Mouse (Mus musculus) thymus, adult 2 months (tissue): ENCODE data around the gene Zfp786.

ENCODE experiments used
- CTCF ChIP-seq: fragments of 200-500 bp; IDR thresholded peaks from 2 replicates; pipeline ENCODE4 v1.5.1; 2012; ENCODE audit warnings: mild to moderate bottlenecking, control low read depth, low read length, moderate library complexity, borderline replicate concordance; ENCODE audit not compliant: control insufficient read depth, poor library complexity, insufficient read depth; ENCODE audit errors: extremely low read depth
- POLR2A ChIP-seq: fragments of 200-500 bp; IDR thresholded peaks from 2 replicates; pipeline ENCODE4 v1.6.1; 2012; ENCODE audit warnings: mild to moderate bottlenecking, low read length, control low read depth, moderate library complexity; ENCODE audit not compliant: control insufficient read depth, poor library complexity, insufficient read depth; ENCODE audit errors: extremely low read depth

DNA sequence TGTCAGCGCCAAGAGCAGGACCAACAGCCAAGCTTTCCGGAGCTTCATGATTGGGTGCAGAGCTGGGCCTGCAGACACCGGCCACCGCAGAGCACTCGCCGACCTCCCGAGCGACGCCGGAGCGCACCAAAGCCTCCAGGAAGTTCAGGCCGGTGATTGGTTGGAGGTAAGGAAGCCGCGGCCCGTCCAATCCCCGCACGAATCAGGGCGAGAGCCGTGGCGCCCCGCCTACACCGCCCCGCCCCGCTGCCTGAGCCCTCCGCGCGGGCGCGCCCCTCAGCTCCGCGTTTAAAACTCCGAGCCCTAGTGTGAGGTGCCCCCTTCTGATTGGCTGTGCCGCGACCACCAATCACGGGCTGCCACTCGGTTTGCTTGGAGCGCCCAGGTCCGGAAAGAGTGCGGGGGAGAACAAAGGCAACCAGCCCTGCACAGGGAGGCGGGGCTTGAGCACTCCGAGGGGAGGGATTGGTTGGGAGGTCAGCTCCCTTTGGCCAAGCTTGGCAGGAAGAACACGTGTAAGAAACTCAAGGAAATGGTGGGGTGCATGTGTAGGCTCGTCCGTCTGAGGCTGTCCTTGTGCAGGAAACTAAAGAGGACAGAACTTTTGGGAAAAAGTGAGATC, 17.3 kb downstream of the Zfp786 start, which contains the start of gene Pdia4:
- TF ChIP-seq CTCF (peak; percentile 53; the same call in 1 of the 2 replicates), POLR2A (peak; percentile 64)
